Mouse (Mus musculus) T-helper 17 cell (primary cell): ENCODE data around the gene Mob1b.

Source experiments
- in situ Hi-C, 2 experiments: fragments of 300-600 bp; cut with MboI, MseI; formaldehyde crosslinking; loops; 1 replicate in 1 of 2; 2 replicates in 1 of 2; pipeline ENCODE4 v1.15.1; 2025; ENCODE audit warnings: high pct_unique_total_duplicates in 2 of 2

The Mob1b gene

DNA sequence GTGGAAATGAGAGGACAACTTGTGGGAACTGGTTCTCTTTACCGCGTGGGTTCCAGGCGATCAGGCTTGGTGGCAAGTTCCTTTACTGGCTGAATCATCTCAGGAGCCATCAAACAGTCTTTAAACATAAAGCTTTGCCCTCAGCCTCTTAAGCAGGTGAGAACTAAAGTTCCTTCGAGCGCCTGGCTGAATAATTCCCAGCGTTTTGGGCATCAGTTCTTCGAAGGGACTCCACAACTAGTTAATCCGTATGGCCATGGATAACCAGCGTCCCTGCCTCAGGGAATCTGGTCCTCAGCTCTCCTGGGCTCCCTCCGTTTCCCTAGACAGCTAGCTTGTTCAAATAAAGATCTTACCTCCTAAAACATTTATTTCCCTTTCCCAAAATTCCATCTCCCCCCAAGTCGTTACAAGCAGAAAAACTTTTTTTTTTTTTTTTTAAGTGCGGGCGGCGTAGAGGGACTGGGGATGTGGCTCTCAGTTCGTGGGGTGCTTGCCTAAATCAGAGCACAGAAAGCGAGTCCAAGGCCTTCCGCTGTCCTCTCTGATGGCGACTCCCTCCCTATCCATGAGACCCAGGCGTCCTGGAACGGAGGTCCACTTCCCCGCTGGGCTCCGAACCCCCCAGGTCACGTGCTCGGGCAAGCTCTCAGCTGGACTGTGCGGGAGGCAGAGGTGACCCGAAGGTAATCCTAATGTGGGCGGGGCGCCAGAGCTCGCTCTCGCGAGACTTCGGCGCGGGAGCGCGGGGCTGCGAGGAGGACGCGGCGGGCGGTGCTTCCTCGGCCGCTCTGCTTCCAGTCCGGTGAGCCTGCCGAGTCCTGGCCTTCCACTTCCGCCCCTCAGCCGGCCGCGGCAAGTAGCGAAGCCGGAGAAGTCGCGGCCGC lies at the start of gene Mob1b:
Gene Mob1b (plus strand): TSS at position 740 of the 887 bp plus-strand sequence.
- in situ Hi-C loops = no loop called here

DNA sequence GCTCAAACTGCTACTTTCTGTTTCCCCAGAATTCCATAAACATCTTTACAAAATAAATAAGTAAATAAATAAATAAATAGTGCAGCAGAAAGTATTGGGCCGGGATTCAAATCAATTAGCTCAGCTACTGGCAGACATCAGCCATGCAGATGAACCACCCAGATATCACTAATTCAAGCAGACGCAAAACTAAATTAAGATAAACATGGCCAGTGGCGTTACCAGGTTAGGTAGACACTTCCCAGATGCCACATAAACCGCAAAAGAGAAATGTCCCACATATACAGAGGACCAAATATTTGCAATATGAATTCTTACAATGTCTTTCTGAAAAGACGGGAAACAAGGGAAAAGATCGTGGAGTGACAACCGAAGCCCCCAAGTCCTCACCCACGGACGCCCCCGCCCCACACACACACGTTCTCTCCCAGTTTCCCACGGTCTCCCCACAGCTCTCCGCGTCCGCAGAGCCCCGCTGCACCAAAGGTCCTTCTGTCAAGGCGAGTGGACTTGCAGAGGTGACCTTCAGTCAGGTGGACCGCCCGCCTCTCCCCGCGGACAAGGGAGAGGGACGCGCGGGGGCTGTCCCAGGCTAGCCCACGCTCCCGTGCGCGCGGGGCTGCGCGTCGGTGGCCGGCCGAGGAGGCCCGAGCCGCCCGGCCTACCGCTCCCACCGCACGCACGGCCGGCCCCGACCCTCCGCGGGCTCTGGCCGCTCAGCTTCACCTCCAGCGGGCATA lies 45.8 kb upstream of the Mob1b start:
- in situ Hi-C loops = no loop called here

DNA sequence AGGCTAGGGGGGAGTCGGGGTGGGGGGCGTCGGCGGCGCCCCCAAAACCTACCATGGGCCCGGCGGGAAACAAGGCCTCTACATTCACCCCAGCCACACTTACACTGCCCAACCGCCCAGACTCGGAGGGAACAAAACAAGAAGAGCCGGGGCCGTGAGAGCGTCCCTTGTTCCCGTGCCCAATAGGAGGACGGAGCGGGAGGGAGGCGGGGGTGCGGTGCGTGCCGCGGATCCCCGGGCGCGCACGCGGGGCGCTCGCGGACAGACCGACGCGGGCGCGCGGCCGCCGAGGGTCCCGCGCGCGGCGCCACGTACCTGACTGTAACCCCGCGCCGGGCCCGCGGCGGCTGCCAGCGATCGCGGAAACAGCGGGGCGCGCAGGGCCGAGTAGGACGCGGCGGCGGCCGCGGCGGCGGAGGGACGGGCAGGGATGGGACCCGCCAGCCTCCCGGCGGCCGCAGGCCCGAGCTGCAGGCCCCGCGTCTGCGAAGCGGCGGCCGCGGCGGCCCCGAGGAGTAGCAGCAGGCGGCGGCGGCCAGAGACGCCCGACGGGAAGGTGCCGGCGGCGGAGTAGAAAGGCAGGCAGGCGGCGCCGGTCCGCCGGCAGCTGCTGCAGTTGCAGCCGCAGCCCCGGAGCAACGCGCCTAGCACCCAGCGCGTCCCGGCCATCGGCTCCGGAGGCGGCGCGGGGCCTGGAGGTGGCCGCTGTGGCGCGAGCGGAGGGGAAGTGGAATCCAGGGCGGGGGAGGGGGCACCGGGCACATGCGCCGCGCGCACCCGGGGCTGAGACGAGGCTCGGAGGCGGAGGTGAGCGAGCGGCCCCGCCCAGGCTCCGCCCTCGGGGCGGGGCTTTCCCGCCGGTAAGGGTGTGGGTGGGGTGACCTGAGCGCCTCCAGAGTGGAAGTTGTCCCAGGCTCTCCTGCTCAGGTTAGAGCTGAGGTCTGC lies 44.9 kb upstream of the Mob1b start, which contains the start of gene Grsf1:
Gene Grsf1 (minus strand): TSS at position 729 of the 945 bp plus-strand sequence.
- in situ Hi-C loops = no loop called here

DNA sequence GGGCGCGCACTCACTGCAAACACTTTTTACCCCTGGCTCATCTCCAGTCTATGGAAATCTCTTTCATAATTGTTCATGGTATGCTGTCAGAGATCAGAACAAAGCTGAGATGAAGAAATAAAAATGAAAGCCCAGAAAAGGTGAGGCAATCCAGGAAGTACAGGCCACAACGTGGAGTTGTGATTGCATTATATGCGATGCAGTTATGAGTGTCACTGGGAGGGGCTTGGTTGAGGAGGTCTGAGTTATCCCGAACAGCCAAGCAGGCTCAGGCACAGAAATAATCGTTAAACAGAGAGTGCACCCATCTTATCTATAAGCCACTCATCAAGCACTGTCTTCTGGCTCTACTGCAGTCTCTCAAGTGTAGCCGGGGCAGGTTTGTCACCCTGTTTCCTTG lies 41.7 kb upstream of the Mob1b start:
- in situ Hi-C loops = no loop called here

DNA sequence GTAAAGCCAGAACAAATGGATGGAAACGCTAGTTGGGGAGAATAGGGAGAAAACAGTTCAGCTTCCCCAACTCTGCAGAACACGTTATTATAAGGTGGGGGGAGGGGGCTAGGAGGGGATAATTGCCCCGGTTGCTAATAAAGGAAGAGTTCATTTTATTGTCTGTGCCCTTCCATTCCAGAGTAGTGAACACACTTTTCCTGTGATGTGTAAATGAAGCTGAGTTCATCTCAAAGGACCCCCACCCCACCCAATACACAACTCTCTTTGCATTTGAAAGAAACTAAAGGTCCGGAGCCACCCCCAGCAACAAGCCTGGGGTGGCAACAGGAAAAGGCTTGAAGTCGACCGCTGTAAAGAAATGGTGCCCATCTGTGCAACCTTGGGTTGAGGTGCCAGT lies 41.3 kb upstream of the Mob1b start:
- in situ Hi-C loops = no loop called here

DNA sequence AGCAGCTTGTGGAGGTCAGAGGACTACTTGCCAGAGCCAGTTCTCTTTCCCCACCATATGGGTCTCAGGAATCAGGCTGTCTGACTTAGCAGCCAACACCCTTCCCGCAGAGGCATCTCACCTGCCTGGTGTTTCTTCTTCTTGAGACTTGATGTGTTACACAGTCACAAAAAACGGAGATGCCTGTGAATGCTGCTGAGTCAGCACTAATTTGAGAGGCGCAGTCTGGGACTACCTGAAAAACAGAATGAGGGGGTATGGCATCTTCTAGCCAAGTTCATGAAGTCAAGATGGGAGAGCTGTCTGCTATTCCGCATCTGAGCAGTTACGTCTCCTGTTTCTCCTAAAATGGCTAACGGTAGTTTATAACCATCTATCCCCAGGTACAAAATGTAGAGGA lies 40.1 kb upstream of the Mob1b start:
- in situ Hi-C loops = loop anchor here (5.0 to 10.0 kb wide), 2 partner anchors 82 to 1004 kb away; partner anchors contain the start of gene Dck (in 1 of the 2)

DNA sequence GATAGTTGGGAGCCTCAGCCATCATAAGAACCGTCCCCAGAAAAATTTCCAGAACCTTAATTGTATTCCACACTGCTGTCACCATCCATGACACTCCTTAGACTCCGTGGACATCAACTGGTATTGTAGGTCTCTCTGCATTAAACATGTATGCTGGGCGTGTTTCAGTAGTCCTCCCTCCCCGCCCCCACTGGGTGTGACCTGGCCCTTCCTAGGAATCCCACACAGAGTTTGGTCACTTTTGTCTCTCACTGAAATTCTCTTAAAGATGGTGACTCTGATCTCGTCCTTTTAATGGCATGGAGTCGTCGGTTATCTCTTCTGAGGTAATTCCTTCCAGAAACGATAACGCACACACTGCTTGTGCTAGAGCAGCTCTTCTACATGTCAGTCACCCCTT lies 36.9 kb upstream of the Mob1b start:
- in situ Hi-C loops = loop anchor here (5.0 to 10.0 kb wide), 2 partner anchors 79 to 1001 kb away; partner anchors contain the start of gene Dck (in 1 of the 2)

DNA sequence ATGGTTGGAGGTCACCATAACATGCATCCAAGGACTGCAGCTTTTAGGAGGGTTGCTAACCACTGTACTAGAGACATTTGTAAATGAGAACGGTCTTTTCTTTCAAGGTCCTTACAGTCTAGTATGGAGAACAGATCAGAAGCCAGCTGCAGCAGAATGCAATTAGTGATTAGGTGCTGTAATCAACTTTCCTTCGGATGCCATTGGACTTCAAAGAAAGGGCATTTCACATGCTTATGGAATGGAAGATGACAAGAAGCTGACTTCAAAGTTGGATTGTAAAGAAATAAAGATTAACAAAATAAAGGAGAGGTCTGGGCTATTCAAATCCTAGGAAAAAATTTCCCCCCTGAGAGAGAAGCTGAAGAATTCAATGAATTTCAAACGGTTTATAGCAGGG lies 36.4 kb upstream of the Mob1b start:
- in situ Hi-C loops = loop anchor here (5.0 to 10.0 kb wide), 2 partner anchors 78 to 1001 kb away; partner anchors contain the start of gene Dck (in 1 of the 2)

DNA sequence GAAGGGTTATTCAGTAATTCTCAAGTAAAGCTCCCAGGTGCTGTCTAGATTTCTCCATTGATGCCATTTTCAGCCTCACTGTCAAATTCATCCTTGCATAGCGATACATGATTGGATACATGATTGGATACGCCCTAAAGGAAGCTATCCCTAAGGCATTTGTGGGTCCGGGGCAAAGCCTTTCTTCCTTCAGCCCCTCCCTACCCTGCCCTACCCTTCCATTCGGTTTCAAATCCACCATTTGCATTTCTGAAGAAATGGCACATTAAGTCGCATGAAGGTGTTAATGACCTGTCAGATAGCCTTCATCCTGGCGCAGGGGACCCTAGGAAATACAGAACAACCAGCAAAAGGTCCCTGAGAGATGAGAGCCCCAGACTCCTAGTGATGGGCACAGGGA lies 35.3 kb upstream of the Mob1b start:
- in situ Hi-C loops = loop anchor here in 1 of 2 experiments (10.0 kb wide), 1 partner anchor 999 kb away; no protein-coding TSS in a partner anchor

DNA sequence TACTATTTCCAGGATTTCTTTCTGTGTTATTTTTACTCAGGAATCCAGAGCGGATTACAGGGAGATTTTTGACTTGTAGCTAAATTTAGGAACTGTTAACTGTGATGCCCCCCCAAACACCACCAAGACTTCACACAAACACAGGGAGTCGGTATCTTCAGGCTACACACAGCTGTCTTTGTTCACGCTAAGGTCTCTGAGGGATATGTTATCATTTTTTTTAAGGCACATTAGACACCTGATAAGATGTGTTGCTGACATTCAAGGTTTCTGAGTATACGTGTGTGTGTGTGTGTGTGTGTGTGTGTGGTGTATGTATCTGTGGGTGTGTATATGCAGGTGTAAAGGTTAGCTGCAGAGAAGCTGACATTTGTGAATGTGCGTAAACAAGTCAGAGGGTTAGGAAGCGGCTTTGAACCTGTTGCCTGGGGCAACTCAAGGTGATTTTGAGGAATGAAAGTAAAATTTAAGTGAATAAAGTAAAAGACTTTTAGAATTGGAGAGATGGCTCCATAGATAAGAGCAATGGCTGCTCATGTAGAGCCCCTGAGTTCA lies 34.8 kb upstream of the Mob1b start:
- in situ Hi-C loops = loop anchor here in 1 of 2 experiments (10.0 kb wide), 1 partner anchor 999 kb away; no protein-coding TSS in a partner anchor

DNA sequence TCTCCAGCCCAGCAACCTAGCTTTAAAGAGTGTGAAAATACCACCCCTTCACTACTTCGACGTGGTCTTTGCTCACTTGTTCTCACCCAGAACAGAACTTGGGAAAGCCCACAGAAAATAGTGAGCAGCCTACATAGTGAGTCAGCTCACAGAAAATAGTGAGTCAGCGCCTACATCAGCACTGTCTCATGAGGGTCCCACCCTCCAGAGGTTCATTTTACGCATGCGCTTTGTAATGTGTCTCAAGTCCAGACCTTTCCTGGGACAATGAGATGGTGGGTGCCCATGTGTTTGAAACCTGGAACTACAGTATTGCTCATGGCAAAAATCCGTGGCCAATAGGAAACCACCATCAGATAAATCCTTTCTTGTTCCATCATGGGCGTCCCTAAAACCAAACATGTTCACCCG lies 32.7 kb upstream of the Mob1b start:
- in situ Hi-C loops = loop anchor here in 1 of 2 experiments (10.0 kb wide), 1 partner anchor 997 kb away; no protein-coding TSS in a partner anchor

DNA sequence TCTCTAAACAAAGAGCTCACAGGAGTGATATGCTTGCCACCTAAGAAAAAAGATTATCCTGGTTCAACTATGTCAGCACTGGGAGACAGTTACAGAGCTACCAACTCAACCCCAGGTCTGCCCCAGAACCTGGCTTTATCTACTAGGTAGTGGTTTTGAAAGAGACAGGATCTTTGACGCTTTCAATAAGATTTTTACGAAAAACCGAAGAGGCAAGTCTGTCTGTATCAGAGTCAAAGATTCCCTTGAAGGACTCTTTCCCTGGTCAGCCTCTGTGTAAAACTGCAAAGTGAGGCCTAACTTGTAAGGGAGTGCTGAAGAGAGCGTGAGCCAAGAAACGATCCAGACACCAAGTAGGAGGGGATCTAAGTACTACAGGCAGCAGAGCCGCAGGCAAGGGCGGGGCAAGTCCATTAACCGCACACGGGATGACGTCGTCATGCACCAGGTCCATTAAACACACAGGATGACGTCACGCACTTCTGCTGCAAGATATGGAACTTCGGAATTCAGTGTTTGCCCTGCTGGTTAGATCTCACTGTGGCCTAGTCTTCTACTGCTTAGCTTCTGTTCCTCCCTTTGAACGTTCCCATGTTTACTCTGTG lies 32.0 kb upstream of the Mob1b start:
- in situ Hi-C loops = loop anchor here in 1 of 2 experiments (10.0 kb wide), 1 partner anchor 996 kb away; no protein-coding TSS in a partner anchor

DNA sequence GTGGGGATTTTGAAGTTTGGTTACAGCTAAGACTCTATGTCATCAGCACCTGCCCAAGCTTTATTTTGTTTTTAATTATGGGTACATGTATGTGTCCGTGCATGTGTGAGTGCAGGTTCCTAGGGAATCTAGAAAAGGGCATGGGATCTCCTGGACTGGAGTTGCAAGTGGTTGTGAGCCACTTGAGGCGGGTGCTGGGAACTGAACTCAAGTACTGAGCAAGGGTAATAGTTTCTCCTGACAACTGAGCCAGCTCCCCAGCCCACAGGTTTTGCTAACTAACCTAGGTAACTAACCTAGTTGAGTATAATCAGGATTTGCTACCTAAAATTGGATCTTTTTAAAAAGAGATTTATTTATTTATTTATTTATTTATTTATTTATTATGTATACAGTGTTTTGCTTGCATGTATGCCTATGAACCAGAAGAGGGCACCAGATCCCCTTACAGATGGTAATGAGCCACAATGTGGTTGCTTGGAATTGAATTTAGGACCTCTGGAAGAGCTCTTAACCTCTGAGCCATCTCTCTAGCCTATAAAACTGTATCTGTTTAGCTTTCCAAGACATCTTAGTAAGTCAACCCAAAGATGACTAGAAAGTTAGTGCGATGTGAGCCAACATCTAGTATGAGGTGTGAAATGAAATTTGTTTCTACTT lies 31.2 kb upstream of the Mob1b start:
- in situ Hi-C loops = loop anchor here in 1 of 2 experiments (10.0 kb wide), 1 partner anchor 995 kb away; no protein-coding TSS in a partner anchor

DNA sequence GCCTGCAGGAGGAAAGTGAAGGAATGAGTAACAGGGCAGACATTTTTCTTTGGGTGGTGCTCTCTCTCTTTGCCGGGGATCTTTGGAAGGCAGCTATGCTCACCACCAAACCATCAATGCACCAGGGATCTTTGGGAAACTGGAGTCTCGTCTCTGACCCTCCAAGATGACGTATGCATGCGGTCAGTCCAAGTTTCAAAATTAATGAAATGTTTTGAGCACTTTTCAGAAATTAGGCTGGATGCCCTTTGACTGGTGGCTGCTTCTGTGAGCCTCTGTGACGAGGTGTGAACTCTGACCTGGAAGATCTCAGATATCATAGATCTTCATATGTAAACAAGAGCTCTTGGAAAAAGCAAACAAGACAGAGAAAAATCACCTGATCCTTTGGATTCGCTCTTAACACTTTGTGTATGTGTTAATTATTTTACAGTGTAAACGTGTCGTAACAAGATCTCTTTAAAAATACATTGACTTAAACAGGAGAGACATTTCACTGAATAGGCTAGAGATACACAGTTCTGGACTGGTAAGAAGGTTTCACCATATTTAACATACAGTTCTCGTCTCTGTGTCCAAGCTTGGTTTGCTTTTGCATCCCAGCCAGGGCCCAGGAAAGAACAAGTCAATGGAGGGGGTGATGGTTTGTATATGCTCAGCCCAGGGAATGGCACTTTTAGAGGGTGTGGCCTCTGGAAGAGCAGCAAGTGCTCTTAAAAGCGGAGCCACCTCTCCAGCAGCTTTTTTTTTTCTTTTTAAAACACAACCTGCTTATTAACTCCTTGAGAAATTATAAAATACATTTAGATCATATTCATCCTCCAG lies 29.8 kb upstream of the Mob1b start:
- in situ Hi-C loops = no loop called here

DNA sequence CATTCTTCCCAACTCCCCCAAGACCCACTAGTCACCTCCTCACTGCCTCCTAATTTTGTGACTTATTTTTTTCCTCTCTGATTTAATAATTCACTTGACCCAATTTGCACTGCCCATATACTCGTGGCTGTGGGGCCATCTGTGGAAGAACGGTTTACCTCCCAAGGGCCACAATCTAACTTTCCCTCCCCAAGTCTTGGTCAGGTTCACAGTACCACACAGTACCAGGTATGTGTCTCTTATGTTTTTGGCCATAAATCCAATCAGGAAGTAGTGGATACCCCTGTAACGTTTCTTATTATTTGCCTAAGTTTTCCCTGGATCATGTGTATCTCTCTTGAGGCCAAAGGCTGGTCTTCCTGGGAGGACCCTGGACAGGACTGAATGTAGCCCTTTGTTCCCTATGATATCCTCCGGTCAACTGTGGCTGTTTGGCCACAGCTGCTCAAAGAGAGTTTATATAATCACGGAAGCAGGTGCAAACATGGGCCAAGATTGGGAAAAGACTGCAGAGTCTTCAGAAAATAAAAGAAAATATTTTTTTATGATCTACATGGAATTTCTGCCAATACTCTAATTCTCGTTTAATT lies 29.1 kb upstream of the Mob1b start:
- in situ Hi-C loops = no loop called here

DNA sequence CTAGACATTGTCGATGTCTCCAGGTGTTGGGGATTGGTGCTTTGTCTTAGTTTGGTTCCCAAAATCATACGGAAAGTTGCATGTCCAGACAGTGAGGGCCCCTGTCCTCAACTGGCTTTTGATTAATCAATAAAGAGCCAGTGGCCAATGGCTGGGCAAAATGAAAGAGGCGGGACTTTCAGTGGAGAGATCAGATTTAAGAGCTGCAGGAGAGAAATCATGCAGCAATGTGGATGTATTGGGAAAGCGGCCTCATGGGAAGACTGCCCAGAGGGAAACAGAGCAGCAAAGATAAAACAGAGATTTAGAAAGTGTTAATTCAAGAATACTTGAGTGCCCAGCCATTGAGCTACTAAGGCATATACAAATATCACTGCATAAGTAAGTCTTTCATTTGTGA lies 28.1 kb upstream of the Mob1b start:
- in situ Hi-C loops = no loop called here

DNA sequence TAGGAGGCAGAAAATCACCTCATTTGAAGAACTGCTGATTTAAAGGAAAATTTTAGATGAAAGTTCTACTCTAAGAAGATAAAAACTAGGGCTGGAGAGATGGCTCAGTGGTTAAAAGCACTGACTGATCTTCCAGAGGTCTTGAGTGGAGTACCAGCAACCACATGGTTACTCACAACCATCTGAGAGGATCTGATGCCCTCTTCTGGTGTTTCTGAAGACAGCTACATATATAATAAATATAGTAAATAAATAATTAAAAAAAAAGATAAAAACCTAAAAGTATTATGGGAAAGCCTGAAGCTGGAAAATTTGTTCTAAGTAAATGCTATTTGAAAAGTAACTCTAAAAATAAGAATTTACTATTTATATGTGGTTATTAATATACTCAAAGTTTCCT lies 27.6 kb upstream of the Mob1b start:
- in situ Hi-C loops = no loop called here

DNA sequence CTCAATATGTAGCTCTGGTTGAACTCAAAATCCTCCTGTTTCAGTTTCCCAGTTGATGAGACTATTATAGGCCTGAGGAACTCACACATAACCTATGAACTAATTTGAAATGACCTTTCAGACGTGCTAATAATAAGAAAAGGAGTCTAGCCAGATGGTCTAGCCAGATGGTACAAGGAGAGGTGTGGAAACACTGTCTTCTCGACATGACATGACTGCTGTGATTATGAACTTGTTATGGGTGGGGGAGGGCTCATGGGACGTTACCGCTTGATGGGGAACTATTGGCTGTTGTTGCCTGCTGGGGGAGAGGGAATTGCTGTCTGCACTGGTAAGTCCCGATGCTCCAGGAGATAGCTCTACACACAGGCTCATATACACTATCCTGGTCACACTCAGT lies 23.4 kb upstream of the Mob1b start:
- in situ Hi-C loops = no loop called here
